Mouse (Mus musculus): Measurements from ENCODE around the gene Rpa3. TPM values are rescaled to one million over a fixed set of nuclear protein-coding genes. Genes with fewer than 3 reads are reported as not detected.

The Rpa3 gene
- 118 and 131 TPM in 2 replicates for polyA plus RNA-seq (2014; fragmentation: Nextera tagmentation; extraction: Ambion mirVana)

DNA sequence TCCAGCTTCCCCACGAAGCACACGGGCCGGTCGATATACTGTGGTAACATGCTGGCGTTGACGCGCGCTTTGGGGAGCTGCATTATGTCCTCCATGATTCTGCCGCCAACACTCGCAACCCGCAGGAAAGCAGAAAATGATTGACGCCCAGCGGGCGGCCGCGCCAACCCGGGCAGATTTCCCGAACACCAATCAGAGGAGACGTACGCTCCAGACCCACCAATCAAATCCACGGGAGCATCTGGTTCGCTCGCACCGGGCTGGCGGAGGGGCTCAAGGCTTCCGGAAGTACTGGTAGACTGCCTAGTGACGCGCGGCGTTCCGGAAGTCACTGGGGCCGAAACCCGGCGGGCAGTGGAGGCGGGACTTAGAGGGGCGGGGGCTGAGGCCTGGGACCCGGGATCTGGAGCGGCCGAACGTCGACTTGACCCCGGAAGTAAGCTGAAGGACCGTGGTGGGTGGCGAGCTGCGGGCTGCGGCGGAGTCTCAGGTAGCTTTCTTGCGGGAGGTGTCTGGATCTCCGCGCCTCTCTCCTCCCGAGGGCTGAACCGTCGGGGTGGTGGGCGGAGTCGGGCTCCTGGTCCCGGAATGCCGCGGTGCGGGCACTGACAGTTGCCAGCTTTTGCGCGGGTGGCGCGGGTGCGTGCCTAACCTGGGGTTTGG lies at the start of gene Rpa3, which contains the start of the genes Umad1 and Gm45062:
Gene Rpa3 (minus strand): TSS at position 170 of the 663 bp plus-strand sequence.
Gene Umad1 (plus strand): TSS at position 285 of the 663 bp plus-strand sequence.
Gene Gm45062 (plus strand): TSS at position 447 of the 663 bp plus-strand sequence.
- H3K4me2 ChIP-seq (ENCODE audit: low read length) = peak within 1 kb of the TSS; percentile 88
- 0% methylated on average over 64 of the region's 64 CpGs for WGBS
- H3K27ac ChIP-seq (ENCODE audit: low read depth, low read length) = peak within 1 kb of the TSS; percentile 72; the same call in 1 of the 2 replicates
- H3K4me1 ChIP-seq (ENCODE audit: control insufficient read depth, insufficient read depth, low read length) = peaks cover 9% of the 10 kb centered on the region; the same call in 1 of the 2 replicates
- DNase-seq (ENCODE audit: low spot score) (peak; percentile 99), ATAC-seq (peak; percentile 100)
- no peaks in the 10 kb centered on the region for H3K27me3 ChIP-seq (replicated peaks; ENCODE audit: control insufficient read depth, insufficient read depth, low read length)
- H3K36me3 ChIP-seq (ENCODE audit: control insufficient read depth, insufficient read depth, low read length) = 0 out of 2 replicates have a peak, but pooled peaks cover 2% of the 10 kb centered on the region
- peak within 1 kb of the TSS; percentile 79 for H3K9ac ChIP-seq (ENCODE audit: low read length)
- H3K4me3 ChIP-seq (ENCODE audit: low read depth, low read length) = peak within 1 kb of the TSS; percentile 61
- H3K9me3 ChIP-seq (replicated peaks; ENCODE audit: control insufficient read depth, low read length) = no peaks in the 10 kb centered on the region

DNA sequence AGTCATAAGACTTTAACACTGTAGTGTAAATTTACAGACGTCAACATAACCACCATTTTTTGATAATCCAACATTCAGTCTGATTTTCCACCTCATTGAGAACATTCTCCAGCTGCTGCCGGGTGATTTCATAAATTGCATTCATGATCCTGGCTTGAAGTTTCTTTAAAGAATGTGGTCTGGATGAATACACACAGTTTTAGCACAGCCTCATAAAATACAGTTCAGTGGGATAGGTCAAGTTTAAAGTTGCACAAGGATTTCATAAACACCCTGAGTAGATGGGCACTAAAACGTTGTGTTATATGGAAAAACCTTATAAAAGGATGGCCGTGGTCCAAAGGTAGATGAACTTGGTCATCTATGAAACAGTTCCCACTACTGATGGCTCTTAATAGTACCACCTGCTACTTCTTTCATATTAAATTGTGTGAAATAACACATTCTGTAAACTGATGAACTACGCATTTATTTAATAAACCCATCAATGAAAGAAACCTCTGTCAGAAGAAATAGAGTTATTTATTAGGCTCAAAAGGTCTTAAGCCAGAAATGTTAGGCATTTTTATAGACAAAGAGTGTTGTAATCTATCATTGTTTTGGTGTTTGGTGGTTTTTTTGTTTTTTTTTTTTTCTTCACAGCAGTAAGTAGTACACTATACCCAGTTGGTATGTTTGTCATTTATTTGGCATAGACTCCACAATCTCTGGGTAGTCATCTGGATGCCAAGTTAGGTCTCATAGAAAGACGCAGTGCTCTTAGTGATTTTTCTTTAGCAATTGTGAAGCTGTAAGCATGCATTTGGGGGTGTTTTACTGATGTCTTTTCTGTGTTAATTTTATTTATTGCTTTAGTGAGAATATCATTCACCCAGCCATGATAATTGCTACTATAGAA lies 49.2 kb upstream of the Rpa3 start:
- 47% methylated on average over 6 of the region's 6 CpGs for WGBS
- Histone ChIP-seq H3K9ac (ENCODE audit: low read length) (no peak overlapping the region), H3K27me3 (replicated peaks; ENCODE audit: control insufficient read depth, insufficient read depth, low read length) (no peaks in the 10 kb centered on the region), H3K36me3 (ENCODE audit: control insufficient read depth, insufficient read depth, low read length) (no peaks in the 10 kb centered on the region), H3K27ac (ENCODE audit: low read depth, low read length) (no peak overlapping the region), H3K4me1 (ENCODE audit: control insufficient read depth, insufficient read depth, low read length) (peaks cover 9% of the 10 kb centered on the region), H3K9me3 (replicated peaks; ENCODE audit: control insufficient read depth, low read length) (no peaks in the 10 kb centered on the region), H3K4me2 (ENCODE audit: low read length) (no peak overlapping the region), H3K4me3 (ENCODE audit: low read depth, low read length) (no peak overlapping the region)
- DNase-seq (ENCODE audit: low spot score) = peak; percentile 79
- peak; percentile 77 for ATAC-seq

DNA sequence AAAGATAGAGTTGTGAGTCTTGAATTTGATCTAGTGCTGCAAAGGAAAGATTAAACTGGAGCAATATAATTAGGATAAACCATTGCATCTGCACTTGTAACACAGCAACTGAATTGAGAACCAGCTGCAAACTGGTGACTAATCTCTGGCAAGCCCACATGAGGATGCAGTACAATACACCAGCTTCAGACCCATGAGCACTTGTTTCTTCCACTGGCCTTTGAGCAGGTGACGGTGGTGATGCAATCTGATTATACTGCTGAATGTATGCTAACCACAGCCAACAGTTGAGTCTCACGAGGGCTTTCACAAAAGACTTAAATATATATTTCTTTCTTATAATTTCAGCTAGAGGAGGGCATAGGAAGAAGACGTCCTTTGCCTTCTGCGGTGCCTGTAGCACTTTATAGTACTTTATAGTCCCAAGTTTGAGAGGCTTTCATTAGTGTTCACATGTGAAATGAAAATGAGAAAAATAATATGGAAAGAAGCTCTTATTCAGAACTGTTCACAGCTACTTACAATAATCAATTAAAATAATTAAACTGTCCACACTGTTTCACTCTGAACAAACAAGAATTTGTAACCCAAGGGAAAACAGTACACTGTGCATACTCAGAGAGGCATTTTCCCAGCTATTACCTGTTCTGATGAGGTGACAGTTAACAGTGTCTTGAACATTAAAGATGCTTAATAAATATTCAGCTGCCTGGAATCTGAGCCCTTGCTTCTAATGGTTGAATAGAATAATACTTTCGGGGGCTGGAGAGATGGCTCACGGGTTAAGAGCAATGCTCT lies 40.3 kb upstream of the Rpa3 start:
- H3K9me3 ChIP-seq (replicated peaks; ENCODE audit: control insufficient read depth, low read length) = no peaks in the 10 kb centered on the region
- H3K4me2 ChIP-seq (ENCODE audit: low read length) = no peak overlapping the region
- DNase-seq (ENCODE audit: low spot score) (peak; percentile 69), ATAC-seq (peak; percentile 83)
- H3K27ac ChIP-seq (ENCODE audit: low read depth, low read length) = 0 out of 2 replicates have a peak overlapping the region, but pooled peaks have one; percentile 27
- 51% methylated on average over 6 of the region's 6 CpGs for WGBS
- H3K27me3 ChIP-seq (replicated peaks; ENCODE audit: control insufficient read depth, insufficient read depth, low read length) = no peaks in the 10 kb centered on the region
- no peaks in the 10 kb centered on the region for H3K36me3 ChIP-seq (ENCODE audit: control insufficient read depth, insufficient read depth, low read length)
- H3K4me3 ChIP-seq (ENCODE audit: low read depth, low read length) = no peak overlapping the region
- no peak overlapping the region for H3K9ac ChIP-seq (ENCODE audit: low read length)
- peaks cover 2% of the 10 kb centered on the region for H3K4me1 ChIP-seq (ENCODE audit: control insufficient read depth, insufficient read depth, low read length)

GRCm38 (mm10) chr6:8294048-8294784 lies 35.2 kb upstream of the Rpa3 start:
- no peaks in the 10 kb centered on the region for H3K27me3 ChIP-seq (replicated peaks; ENCODE audit: control insufficient read depth, insufficient read depth, low read length)
- no peak overlapping the region for H3K4me3 ChIP-seq (ENCODE audit: low read depth, low read length)
- WGBS = 8% methylated on average over 4 of the region's 4 CpGs
- H3K9me3 ChIP-seq (replicated peaks; ENCODE audit: control insufficient read depth, low read length) = no peaks in the 10 kb centered on the region
- ATAC-seq (peak; percentile 95), DNase-seq (ENCODE audit: low spot score) (peak; percentile 88)
- no peak overlapping the region for H3K4me2 ChIP-seq (ENCODE audit: low read length)
- peaks cover 7% of the 10 kb centered on the region for H3K4me1 ChIP-seq (ENCODE audit: control insufficient read depth, insufficient read depth, low read length)
- H3K9ac ChIP-seq (ENCODE audit: low read length) = no peak overlapping the region
- no peak overlapping the region for H3K27ac ChIP-seq (ENCODE audit: low read depth, low read length)
- no peaks in the 10 kb centered on the region for H3K36me3 ChIP-seq (ENCODE audit: control insufficient read depth, insufficient read depth, low read length)

DNA sequence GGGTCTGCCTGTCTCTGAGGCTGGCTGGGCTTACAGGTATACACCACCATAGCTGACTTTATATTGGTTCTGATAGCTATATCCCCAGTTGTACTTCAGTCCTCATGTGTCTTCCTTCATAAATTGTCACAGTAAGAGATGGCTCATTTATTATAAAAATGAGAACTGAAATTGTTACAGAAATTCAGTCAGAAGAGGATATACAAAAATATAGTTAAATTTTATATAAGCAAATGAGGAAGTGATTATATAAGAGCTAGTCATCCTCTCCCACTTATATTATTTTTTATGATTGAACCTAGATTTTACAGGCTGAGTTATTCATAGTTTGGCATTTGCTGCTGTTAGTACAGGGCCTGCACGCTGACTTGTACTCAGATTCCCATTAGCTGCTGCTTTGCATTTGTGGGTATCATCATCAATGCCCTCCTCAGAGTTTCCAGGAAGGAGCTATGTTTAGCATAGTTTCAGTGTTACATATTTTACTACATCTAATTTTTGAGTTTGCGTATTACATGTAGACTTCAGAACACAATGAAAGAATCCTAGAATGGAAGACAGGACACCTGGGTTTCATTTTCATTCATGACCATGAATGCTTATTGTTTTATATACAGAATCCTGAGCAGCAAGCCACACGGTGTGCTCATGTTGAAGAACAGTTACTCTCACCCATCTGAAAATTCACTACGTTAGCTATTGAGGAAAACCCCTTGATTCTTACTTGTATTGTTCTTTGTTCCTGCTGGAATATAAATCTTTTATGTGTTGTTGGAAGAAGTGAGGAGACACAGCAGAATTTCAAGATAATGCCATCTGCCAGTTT lies 30.0 kb upstream of the Rpa3 start:
- Histone ChIP-seq H3K27ac (ENCODE audit: low read depth, low read length) (no peak overlapping the region), H3K4me3 (ENCODE audit: low read depth, low read length) (no peak overlapping the region), H3K36me3 (ENCODE audit: control insufficient read depth, insufficient read depth, low read length) (no peaks in the 10 kb centered on the region), H3K27me3 (replicated peaks; ENCODE audit: control insufficient read depth, insufficient read depth, low read length) (no peaks in the 10 kb centered on the region), H3K9me3 (replicated peaks; ENCODE audit: control insufficient read depth, low read length) (no peaks in the 10 kb centered on the region), H3K9ac (ENCODE audit: low read length) (no peak overlapping the region), H3K4me1 (ENCODE audit: control insufficient read depth, insufficient read depth, low read length) (peaks cover 1% of the 10 kb centered on the region), H3K4me2 (ENCODE audit: low read length) (no peak overlapping the region)
- ATAC-seq (no peak), DNase-seq (ENCODE audit: low spot score) (no peak)
- WGBS = 77% methylated on average over 4 of the region's 4 CpGs

- no peaks in the 10 kb centered on the region for H3K27me3 ChIP-seq (replicated peaks; ENCODE audit: control insufficient read depth, insufficient read depth, low read length)
- WGBS = 99% methylated on average over 3 of the region's 3 CpGs
- no peak overlapping the region for H3K4me2 ChIP-seq (ENCODE audit: low read length)
- ATAC-seq (no peak), DNase-seq (ENCODE audit: low spot score) (no peak)
- H3K9me3 ChIP-seq (replicated peaks; ENCODE audit: control insufficient read depth, low read length) = no peaks in the 10 kb centered on the region
- H3K36me3 ChIP-seq (ENCODE audit: control insufficient read depth, insufficient read depth, low read length) = no peaks in the 10 kb centered on the region
- H3K4me1 ChIP-seq (ENCODE audit: control insufficient read depth, insufficient read depth, low read length) = no peaks in the 10 kb centered on the region
- H3K4me3 ChIP-seq (ENCODE audit: low read depth, low read length) = no peak overlapping the region
- H3K9ac ChIP-seq (ENCODE audit: low read length) = no peak overlapping the region
- no peak overlapping the region for H3K27ac ChIP-seq (ENCODE audit: low read depth, low read length)
Observed at GRCm38 (mm10) chr6:8286146-8286545, 27.2 kb upstream of the Rpa3 start.

GRCm38 (mm10) chr6:8285401-8285960 lies 26.5 kb upstream of the Rpa3 start:
- H3K9me3 ChIP-seq (replicated peaks; ENCODE audit: control insufficient read depth, low read length) = no peaks in the 10 kb centered on the region
- H3K4me2 ChIP-seq (ENCODE audit: low read length) = no peak overlapping the region
- no peak overlapping the region for H3K4me3 ChIP-seq (ENCODE audit: low read depth, low read length)
- WGBS = 84% methylated on average over 3 of the region's 3 CpGs
- DNase-seq (ENCODE audit: low spot score) = no peak
- ATAC-seq = no peak
- no peaks in the 10 kb centered on the region for H3K36me3 ChIP-seq (ENCODE audit: control insufficient read depth, insufficient read depth, low read length)
- H3K9ac ChIP-seq (ENCODE audit: low read length) = no peak overlapping the region
- H3K27ac ChIP-seq (ENCODE audit: low read depth, low read length) = no peak overlapping the region
- no peaks in the 10 kb centered on the region for H3K27me3 ChIP-seq (replicated peaks; ENCODE audit: control insufficient read depth, insufficient read depth, low read length)
- H3K4me1 ChIP-seq (ENCODE audit: control insufficient read depth, insufficient read depth, low read length) = no peaks in the 10 kb centered on the region

All from forebrain, embryonic 14.5 days (tissue).